Mouse (Mus musculus) ZHBTc4 (cell line): Measurements from ENCODE around the gene Sptlc2.
A peak's percentile ranks its signal among the peaks of the same experiment; 100 is the strongest.

Source experiments
- DNase-seq: peaks from one replicate; pipeline ENCODE4 v3.0.0-alpha.2; 2011; ENCODE audit warnings: low read depth, low spot score

Gene Sptlc2

DNA sequence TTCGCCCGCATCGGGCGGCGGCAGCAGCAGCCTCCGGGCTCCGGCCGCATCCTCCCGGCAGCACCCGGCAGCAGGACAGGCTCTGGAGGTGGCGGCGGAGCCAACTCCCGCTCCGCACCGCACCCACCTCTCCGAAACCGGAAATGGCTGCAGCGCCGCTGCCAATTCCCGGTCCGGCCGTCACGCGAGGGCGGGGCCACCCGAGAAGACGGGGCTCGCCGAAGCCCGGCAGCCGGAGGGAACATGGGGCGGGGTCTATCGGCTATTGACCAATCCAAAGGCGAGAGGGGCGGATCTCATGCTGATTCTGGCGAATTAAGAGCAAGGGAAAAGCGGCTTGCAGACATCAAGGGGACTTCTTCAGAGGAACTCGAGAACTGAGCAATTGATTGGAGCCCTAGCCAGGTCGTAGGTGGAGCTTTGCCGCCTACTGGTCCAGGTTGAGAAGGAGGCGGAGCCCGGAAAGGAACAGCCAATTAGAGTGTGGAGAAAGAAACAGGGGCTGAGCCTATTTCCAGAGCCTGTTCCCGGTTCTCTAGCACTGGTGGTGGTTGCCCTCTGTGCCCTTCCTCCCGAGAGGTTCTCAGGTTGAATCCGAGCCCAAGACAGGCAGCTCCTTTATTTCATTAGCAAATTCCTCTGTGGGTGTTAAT lies at the start of gene Sptlc2:
TSS of gene Sptlc2 (minus strand) at position 234 of the 653 bp plus-strand sequence.
- DNase-seq: peak; percentile 100

DNA sequence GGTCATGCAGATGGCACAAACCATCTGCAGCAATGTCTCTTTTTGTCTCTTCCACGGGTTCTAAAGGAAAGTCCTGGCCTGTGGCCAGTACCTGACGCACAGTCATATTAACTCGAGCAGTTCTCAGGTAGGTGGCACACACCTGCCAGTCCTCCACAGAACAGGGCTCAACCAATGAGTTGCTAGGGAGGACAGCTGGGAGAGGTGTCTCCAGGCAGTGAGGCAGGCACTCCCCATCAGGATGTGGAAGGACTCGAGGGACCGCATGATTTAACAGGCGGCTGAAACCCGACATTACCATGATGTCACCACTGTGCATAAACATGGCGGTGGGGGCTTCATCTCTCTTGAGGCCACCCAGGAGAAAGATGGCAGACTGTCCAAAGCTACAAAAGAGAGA lies 40.7 kb upstream of the Sptlc2 start:
- no peak for DNase-seq

DNA sequence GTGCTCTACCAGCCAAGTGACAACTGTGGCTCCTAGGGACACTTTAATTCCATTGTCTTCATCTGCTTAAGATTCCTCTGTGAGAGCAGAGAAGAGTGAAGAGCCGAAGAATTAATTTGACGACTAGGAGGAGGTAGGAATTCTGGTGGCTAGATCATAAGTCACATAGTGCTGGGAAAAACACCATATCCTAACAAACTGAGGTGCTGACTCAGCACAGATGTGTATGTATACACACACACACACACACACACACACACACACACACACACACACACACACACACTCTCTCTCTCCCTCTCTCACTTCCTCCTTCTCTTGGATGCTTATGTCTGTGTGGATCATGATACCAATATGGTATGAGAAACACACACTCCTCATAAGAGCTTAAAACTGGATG lies 40.1 kb upstream of the Sptlc2 start:
- DNase-seq: no peak

DNA sequence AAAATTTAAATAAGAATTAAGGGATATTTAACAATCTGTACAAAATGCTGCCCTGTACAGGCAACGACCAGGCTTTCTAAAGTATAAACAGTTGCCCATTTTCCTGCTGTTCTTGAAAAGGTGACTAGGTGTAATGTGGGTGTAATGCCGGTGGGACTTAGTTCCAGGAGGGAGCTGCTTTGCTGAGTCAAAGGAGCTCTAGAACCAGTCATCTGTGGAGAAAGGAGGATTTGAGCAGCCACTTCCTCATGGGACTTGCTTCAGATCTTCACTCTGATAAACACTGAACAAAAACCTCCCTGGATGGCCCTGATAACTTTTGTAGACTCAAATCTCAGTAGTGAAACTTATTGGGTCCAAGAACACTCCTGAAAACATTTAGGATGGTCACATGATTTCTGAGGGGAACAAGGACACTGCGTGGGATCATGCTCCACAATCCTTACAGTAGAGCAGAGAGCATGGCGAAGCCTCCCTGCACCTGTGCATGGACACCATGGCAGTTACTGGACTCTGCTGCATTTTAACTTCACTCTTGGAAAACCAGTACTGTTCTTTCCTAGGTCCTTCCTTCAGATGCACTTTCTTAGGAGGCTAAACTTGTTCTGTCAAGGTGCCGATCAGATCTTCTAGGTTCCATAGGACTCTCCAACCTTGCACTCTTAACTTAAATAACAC lies 38.3 kb upstream of the Sptlc2 start:
- no peak for DNase-seq

DNA sequence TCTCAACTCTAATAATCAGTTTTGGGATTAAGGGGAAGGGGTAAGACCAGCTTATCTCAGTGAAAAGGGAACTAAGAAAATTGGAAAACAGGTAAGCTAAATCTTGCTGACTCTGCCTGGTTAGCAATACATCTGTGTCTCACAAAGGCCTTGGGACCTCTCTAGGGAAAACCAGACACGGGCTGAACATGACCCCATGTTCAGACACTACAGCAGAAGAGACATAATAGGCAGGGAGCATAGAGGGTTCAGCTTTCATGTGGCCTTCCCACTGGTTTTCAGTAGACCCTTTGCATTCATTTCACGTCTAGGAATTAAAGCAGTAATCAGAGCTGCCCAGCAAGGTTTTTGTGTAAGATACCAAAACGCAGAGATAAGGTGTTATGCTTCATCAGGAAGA lies 36.4 kb upstream of the Sptlc2 start:
- no peak for DNase-seq

DNA sequence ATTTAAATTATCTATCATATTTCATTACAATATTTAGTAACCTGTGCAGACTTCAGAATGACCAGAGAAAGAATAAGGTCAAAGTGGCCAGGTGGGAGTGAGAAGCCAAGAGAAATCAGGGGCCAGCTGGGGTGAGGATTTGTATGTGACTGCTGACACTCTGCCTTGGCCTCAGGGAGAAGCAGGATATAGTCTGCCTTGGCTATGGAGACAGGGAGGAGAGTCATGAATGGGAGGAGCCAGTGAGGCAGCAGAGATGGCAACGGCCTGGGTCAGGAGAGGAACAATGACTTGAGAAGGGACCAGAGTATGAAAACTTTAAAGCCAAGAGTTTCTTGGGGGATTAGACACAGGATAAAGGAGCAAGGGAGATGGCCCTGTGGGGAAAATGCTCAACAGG lies 35.5 kb upstream of the Sptlc2 start:
- peak; percentile 53 for DNase-seq

DNA sequence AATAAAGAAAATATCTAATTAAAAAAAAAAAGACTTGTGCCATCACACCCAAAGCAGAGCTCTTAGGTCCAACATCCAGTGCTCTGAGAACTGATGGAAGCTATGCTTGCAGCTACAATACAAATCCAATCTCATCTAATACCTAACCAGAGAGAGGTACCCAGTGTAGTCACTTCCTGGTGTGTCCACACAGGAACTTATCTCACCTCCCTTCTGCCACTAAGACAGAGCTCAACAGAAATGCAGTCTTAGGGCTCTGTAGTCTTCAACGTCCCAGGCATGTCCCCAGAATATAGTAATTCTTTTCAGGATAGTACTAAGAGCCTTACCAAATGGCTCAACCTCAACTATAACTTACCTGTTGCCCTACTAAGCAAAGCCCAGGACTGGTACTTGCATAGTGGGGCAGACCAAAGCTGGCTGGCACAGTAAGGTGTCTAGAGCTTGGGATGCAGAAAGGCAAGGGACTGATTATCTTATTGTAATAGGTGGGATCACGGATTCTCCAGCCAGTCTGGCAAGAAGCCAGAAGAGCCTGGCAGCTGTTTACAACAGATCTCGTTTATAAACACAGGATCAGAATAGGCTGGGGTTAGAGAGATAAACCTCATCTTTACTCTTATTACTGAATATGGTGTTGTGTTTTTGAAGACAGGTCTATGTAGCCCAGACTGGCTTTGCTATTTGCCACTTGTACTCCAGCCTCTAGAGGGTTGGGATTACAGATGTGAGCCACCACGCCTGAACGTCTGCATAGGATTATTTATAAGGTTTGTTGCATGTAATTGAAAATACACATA lies 33.8 kb upstream of the Sptlc2 start:
- DNase-seq: no peak

DNA sequence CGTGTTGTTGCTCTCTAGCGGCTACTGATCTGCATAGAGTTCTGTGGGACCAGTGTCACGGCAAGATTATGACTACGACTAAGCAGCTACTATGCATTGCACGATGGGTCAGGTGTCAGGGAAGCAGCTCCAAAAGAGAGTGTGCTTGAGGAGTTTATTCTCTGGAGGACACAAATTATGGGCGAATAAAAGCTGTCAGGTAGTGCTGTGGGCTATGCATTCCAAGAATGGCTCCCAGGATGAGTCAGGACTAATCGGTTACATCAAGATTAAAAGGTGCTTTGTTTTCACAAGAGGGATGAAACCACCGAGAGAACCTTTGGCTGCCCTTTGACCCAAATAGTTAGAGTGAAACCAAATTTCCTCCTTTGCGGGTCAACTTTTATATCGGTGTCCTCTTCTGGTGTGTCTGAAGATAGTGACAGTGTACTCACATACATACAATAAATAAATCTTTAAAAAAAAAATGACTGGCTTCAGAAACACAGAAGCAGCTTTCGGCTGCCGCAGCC lies 31.9 kb upstream of the Sptlc2 start:
- no peak for DNase-seq

DNA sequence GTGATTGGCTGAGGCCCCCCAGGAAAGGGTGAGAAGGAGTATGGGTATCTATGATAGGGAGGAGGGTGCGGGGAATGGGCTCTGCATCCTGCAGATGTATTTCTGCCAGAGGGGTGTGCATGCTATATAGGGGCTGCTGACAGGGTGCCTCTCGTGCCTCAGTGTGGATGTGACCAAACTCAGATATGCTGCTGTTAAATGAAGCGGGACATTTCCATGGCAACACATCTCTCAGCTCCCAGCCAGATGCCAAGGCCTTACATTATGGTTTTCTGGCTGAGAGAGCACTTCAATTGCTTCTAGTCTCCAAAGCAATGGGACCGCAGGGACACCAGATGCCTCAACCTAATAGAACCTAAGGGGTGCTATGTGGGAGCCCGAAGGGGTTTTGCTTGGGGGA lies 30.8 kb upstream of the Sptlc2 start:
- no peak for DNase-seq

DNA sequence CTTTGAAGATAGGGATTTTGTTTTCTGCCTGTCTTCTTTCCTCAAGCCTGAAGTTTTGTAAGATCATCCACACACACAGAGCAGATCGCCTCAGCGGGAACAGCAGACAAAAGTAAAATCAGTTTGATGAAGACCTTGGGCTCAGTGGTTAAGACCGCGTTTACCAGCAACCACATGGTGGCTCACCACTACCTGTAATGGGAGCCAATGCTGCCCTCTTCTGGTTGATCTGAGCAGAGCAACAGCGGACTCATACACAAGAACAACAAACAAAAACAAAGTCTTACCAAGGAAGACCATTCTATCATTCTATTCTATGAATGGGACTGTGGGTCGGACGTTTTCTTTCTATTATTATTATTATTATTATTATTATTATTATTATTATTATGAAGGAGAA lies 28.5 kb upstream of the Sptlc2 start:
- peak; percentile 92 for DNase-seq

DNA sequence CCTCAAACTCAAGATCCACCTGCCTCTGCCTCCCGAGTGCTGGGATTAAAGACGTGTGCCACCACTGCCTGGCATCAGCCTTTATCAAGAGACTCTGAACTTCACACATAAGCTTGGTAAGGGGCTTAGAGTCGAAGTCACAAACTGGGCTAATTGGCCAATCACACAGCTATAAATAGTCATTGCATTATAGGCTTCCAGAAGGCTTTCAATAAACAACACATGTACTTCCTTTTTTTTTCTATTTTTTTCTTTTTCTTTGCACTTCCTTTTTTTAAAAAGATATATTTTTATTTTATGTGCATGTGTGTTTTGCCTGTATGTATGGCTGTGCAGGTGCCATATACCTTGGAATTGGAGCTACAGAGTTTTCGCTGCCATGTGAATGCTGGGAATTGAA lies 27.2 kb upstream of the Sptlc2 start:
- DNase-seq: no peak

DNA sequence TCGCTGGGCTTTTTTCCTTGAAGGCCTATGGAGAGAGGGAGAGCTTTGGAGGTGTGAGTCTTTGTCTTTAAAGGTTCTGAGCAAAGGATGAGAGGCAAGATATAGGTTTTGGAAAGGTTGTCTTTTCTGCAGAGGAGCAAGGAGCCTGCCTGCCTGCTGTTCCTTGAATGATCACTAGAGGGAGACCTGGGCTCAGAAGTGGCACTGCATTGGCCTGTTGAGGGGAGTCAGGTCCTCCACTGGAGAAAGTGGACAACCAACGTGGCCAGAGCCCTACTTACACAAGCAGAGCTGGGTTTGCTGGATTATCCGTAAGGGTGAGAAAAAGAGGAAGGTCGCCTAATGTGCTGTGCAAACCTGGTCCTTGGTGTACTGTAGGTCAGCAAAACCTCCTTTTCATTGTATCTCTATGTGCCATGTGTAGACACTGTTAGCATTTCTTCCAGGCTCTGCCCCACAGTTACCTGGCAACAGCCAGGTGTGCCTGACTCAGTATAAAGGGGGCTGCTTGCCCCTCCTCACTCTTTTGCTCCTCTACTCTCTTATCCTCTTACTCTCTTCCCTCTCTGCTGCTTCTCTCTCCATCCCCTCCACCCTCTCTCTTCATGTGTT lies 25.1 kb upstream of the Sptlc2 start:
- peak; percentile 70 for DNase-seq

DNA sequence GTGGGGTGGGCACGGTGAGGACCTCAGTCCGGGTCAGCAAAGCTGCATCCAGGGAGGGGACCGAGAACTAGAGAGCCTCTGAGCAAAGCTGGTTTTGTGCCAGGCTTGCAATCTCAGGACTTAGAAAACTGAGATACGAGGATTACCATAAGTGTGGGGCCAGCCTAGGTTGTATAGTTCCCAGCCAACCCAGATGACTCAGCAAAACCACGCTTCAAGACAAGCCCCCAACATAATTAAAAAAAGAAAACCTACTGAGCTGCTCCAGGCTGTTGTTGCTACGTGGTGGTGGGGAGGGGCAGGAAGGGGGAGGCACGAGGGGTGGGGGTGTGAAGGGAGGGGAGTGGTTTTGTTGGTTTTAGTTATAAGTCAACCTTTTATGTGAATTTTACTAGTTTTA lies 22.8 kb upstream of the Sptlc2 start:
- peak; percentile 44 for DNase-seq

DNA sequence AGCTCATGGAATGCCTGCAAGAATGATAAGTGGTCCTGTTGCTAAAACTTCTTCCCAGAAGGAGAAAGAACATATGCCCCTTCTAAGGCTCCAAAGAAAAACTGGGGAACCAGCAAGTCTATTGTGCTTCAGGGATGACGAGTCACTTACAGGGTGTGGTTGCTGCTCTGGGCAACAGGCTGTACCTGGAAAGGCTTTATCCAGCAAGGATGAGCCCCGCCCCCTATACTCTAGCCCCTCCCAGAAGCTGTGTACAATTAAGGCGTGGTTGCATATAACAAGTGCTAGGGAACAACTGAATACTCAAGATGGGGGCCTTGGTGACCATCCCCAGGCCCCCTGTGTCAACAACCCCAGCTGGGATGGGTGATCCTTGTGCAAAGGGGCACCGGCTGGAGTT lies 21.0 kb upstream of the Sptlc2 start:
- DNase-seq: peak; percentile 88

DNA sequence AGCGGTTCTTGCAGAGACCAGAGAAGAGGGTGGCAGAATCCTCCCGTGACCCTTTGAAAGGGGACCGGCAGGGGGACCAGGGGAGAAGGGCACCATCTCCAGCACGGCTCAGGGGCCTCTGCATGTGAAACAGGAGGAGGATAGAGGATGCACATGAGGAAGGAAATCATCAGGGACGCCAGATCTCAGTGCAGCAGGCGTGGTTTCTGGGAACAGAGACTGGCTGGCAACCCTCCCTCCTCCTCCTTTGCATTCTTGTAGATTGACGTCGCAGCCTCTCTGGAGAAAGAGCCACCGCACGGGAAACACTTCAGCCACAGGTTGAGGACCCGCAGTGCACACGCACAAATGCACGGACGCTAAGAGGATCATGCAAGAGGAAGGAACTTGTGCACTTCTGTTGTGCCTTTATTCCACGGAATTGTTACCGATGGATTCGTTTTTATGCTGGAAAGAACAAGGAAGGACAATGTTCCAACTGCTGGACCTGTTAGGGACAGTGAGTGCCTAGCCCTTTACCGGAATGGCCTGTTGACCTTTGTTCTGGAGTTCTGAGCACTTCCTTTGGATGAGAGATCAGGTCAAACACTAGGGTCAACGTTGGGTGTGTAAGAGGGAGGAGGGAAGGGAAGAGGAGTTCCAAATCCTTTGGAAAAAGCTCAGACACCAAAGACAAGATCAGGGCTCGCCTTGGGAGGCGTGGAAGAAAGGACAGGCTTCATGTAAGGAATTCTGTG lies 19.9 kb upstream of the Sptlc2 start:
- DNase-seq: peak; percentile 89

DNA sequence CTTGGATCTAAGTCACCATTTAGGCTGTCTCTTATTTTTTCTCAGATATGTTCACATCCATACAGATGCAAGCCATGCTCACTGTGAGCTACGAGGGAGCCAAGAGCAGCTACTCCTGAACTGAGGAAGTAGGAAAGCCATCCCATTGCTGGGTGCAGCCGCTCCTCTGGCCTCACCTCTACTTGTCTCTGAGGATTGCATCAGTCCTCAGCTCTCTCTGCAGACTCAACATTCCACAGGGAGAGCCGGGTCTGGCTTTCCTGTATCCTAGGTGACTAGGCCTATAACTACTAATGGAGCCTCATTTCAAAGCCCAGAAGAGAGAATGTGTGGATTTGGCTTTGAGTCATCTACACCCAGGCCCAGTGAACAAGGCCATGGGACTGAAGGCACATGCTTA lies 17.6 kb upstream of the Sptlc2 start:
- peak; percentile 61 for DNase-seq

DNA sequence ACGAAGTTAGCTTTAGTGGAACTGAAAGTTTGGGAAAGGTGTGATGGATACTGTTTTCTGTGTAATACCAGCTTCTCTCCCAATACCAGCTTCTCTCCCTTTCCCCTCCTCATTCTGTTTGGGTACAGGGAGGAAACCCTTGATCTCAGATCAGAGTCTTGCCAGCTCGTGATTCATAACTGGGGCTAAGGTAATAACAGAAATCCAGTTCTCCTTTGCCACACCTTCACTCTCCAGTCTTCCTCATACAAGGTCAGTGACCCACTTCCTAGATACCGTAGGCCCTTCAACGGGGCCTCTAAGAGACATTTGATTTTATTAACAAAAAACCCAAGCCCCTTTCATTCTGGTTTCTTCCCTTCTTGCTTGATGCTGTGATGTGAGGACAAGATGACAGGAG lies 17.0 kb upstream of the Sptlc2 start:
- no peak for DNase-seq

DNA sequence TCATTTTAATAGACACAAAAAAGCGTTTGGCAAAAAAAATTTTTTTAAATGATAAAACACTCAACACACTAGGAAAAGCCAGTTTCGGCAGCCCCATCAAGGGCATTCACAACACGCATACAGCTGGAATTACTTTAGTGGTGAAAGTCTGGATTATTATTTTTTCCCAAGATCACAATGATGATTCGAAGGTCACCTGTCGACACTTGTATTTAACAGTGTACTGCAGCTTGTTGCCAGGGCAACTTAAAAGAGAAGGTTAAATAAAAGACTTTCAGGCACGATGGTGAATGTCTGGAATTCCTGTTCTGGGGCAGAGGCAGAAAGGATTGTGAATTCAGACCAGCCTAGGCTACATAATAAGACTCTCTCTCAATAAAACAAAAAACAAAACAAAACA lies 13.7 kb upstream of the Sptlc2 start:
- peak; percentile 43 for DNase-seq

DNA sequence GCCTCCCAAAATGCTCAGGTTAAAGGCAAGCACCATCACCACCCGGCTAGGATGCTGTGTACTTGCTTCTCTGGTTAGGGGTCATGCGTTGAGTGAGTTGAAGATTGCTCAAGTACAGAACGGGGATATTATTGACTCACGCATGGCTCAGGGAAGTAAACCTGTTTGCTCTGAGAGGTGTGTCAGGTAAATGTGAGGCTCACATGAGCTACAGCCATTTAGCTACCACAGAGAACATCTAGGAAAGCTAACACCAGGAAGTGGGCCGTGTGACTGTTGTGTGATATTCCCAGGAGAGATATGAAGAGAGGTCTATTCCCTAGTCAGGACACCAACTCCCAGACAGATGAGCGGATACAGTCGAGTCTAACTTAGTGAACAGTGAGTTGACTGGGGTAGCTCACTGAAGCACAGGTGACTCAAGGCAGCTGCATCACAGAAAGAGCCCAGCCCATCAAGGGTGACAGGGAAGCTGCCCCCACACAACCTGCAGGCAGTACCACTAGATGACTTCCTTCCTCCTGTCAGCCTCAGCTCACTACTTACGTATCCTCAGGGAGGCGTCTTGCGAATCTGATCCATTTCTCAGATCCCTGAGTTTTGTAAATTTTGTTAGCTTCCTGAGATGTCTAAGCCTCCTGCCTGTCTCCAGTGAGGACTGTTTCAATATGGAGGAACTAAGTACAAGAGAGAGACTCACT lies 11.1 kb upstream of the Sptlc2 start:
- DNase-seq: no peak

DNA sequence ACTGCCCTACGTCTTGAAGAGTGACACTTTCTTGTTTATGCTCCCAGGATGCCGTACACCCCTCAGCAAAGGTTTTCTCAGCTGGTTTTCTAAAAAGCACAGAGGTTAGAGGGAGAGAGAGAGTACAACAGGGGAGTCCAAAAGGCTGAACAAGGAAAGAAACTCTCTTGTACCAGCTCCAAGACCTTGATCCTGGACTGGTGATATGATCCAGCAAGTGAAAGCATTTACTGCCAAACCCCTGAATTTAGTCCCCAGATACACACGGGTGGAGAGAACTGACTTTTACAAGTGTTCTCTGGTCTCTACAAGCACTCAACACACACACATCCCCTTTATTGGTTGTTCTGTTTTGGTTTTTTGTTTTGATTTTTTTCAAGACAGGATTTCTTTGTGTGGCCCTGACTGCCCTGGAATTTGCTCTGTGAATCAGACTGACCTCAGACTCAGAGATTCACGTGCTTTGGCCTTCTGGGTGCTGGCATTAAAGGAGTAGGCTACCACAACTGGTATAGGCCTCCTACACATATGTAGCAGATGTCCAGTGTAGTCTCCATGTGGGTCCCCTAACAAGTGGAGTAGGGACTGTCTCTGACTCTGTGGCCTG lies 9.8 kb upstream of the Sptlc2 start:
- DNase-seq: no peak
